Mouse (Mus musculus): ENCODE measurements around the gene Fibcd1. TPM values are rescaled to one million over a fixed set of nuclear protein-coding genes. Genes with fewer than 3 reads are reported as not detected.

Gene Fibcd1
- polyA plus RNA-seq, 1 experiment from 2014 or later, result not detected

- Histone ChIP-seq H3K4me2 (no peak overlapping the region), H3K4me1 (replicated peaks) (0 out of 2 replicates have a peak, but pooled peaks cover 2% of the 10 kb centered on the region), H3K36me3 (replicated peaks) (peaks cover 82% of the 10 kb centered on the region), H3K4me3 (replicated peaks) (no peak overlapping the region), H3K27me3 (no peaks in the 10 kb centered on the region), H3K27ac (replicated peaks) (no peak overlapping the region), H3K9me3 (replicated peaks) (no peaks in the 10 kb centered on the region), H3K9ac (no peak overlapping the region)
- no peak for ATAC-seq (ENCODE audit: insufficient read depth)
- WGBS (ENCODE audit: insufficient replicate concordance), result 71% methylated on average over 3 of the region's 3 CpGs
These were observed 57.6 kb downstream of the Fibcd1 start for GRCm38 (mm10) chr2:31788227-31788626.

- no peak for ATAC-seq (ENCODE audit: insufficient read depth)
- H3K9me3 ChIP-seq (replicated peaks), result no peaks in the 10 kb centered on the region
- no peak overlapping the region for H3K4me2 ChIP-seq
- WGBS (ENCODE audit: insufficient replicate concordance), result 19% methylated on average over 7 of the region's 7 CpGs
- no peak overlapping the region for H3K9ac ChIP-seq
- no peaks in the 10 kb centered on the region for H3K27me3 ChIP-seq
- H3K4me3 ChIP-seq (replicated peaks), result no peak overlapping the region
- 0 out of 2 replicates have a peak, but pooled peaks cover 2% of the 10 kb centered on the region for H3K4me1 ChIP-seq (replicated peaks)
- no peak overlapping the region for H3K27ac ChIP-seq (replicated peaks)
- H3K36me3 ChIP-seq (replicated peaks), result peaks cover 74% of the 10 kb centered on the region
These were observed 58.8 kb downstream of the Fibcd1 start for GRCm38 (mm10) chr2:31787029-31787428.

DNA sequence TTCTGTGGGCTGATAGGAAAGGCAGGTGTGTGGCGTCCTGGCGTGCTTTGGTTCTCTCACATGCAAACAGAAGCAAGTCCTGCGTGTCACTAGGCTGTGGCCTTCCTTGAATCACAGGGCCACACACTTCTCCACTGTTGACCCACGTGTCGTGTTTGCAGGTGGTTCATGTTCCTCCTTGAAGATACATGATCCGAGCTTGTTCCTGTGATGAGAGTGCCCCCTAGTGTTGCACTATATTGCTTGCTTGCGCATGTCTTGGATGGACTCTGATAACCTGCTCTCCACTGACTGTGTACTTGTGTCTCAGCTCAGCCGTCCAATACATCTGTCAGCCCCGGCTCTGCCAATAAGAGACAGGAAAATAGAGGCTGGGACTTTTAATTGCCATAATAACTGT, 60.7 kb downstream of the Fibcd1 start:
- H3K9ac ChIP-seq, result no peak overlapping the region
- H3K36me3 ChIP-seq (replicated peaks), result peaks cover 72% of the 10 kb centered on the region
- no peak overlapping the region for H3K27ac ChIP-seq (replicated peaks)
- no peak overlapping the region for H3K4me3 ChIP-seq (replicated peaks)
- H3K9me3 ChIP-seq (replicated peaks), result no peaks in the 10 kb centered on the region
- no peak for ATAC-seq (ENCODE audit: insufficient read depth)
- 0 out of 2 replicates have a peak, but pooled peaks cover 2% of the 10 kb centered on the region for H3K4me1 ChIP-seq (replicated peaks)
- no peaks in the 10 kb centered on the region for H3K27me3 ChIP-seq
- WGBS (ENCODE audit: insufficient replicate concordance), result 35% methylated on average over 9 of the region's 9 CpGs
- H3K4me2 ChIP-seq, result no peak overlapping the region

DNA sequence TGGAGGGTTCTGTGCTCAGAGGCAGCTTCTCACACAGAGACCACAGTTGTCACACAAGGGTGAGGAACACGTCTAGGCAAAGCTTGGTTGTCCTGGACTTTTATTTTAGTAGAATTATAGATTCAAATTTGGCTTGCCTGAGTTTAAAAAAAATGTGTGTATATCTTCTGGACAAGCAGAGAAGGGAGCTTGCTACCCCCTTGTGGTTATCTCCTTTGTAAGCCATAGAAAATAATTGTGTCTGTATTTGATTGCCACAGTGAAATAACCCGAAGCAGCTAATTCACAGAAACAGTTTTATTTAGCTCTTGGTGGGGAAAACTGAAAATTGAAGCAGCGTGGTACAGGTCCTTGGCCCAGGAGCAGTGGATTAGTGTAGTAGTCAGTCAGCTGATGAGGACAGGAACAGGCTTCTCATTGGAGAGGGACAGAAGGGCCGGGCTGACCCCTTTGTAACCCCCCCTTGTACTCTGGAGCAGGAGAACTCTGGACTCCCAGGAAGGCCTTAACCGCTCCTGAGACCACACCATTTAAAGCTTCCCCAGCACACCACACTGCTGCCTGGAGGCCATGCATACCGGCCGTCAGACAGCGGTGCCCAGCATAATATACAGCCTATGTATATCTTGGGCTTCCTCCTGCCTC, 62.7 kb downstream of the Fibcd1 start:
- Histone ChIP-seq H3K27ac (replicated peaks) (no peak overlapping the region), H3K27me3 (no peaks in the 10 kb centered on the region), H3K4me3 (replicated peaks) (no peak overlapping the region), H3K9ac (no peak overlapping the region), H3K4me2 (no peak overlapping the region), H3K9me3 (replicated peaks) (no peaks in the 10 kb centered on the region), H3K36me3 (replicated peaks) (peaks cover 70% of the 10 kb centered on the region), H3K4me1 (replicated peaks) (0 out of 2 replicates have a peak, but pooled peaks cover 2% of the 10 kb centered on the region)
- WGBS (ENCODE audit: insufficient replicate concordance), result 74% methylated on average over 8 of the region's 8 CpGs
- no peak for ATAC-seq (ENCODE audit: insufficient read depth)

GRCm38 (mm10) chr2:31779258-31779657, 66.5 kb downstream of the Fibcd1 start:
- no peak for ATAC-seq (ENCODE audit: insufficient read depth)
- 81% methylated on average over 2 of the region's 2 CpGs for WGBS (ENCODE audit: insufficient replicate concordance)
- H3K4me2 ChIP-seq, result no peak overlapping the region
- H3K4me1 ChIP-seq (replicated peaks), result no peaks in the 10 kb centered on the region
- no peak overlapping the region for H3K27ac ChIP-seq (replicated peaks)
- H3K36me3 ChIP-seq (replicated peaks), result peaks cover 41% of the 10 kb centered on the region
- no peaks in the 10 kb centered on the region for H3K27me3 ChIP-seq
- no peak overlapping the region for H3K4me3 ChIP-seq (replicated peaks)
- no peak overlapping the region for H3K9ac ChIP-seq
- no peaks in the 10 kb centered on the region for H3K9me3 ChIP-seq (replicated peaks)

- H3K27ac ChIP-seq (replicated peaks), result no peak overlapping the region
- no peak overlapping the region for H3K4me2 ChIP-seq
- 80% methylated on average over 3 of the region's 3 CpGs for WGBS (ENCODE audit: insufficient replicate concordance)
- H3K4me1 ChIP-seq (replicated peaks), result peaks cover 15% of the 10 kb centered on the region
- H3K27me3 ChIP-seq, result no peaks in the 10 kb centered on the region
- H3K4me3 ChIP-seq (replicated peaks), result no peak overlapping the region
- no peak for ATAC-seq (ENCODE audit: insufficient read depth)
- no peak overlapping the region for H3K9ac ChIP-seq
- H3K9me3 ChIP-seq (replicated peaks), result no peaks in the 10 kb centered on the region
- peaks cover 25% of the 10 kb centered on the region for H3K36me3 ChIP-seq (replicated peaks)
These were observed 69.3 kb downstream of the Fibcd1 start for GRCm38 (mm10) chr2:31776479-31776878.

DNA sequence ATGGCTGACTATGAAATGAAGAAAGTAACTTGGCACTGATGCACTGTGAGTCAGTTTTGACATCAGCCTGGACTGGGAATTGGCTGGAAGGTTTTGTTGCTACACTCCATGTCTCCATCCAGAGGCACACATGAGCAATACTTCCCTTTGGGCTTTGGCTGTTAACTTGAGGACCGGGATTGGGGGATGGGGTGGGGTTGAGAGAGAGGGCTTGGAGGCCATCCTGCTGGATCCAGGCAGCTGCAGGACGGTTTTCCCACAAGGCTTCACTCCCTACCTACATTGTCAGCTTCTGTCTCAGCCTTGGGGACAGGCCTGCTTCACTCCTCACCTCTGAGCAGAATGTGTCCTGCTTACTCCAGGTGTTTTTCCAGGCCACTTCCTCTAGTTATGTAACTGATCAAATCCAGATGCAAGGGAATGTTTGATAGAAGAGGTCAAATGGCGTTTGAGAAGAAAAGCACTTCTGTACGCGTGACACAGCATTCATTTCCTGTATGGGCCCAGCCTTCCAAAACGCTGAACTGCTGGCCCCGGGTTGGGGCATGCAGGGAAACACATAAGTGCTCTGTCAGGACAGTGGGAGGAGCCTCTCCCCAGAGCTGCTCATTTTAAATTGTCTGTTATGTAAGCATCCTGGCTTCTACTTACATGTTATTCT, 74.9 kb downstream of the Fibcd1 start:
- no peaks in the 10 kb centered on the region for H3K27me3 ChIP-seq
- no peak overlapping the region for H3K9ac ChIP-seq
- H3K9me3 ChIP-seq (replicated peaks), result no peaks in the 10 kb centered on the region
- peaks cover 55% of the 10 kb centered on the region for H3K4me1 ChIP-seq (replicated peaks)
- H3K4me3 ChIP-seq (replicated peaks), result no peak overlapping the region
- ATAC-seq (ENCODE audit: insufficient read depth), result peak; percentile 67; the same call in 1 of the 2 replicates
- WGBS (ENCODE audit: insufficient replicate concordance), result 14% methylated on average over 7 of the region's 7 CpGs
- H3K4me2 ChIP-seq, result no peak overlapping the region
- H3K36me3 ChIP-seq (replicated peaks), result no peaks in the 10 kb centered on the region
- peak overlapping the region; percentile 59 for H3K27ac ChIP-seq (replicated peaks)

DNA sequence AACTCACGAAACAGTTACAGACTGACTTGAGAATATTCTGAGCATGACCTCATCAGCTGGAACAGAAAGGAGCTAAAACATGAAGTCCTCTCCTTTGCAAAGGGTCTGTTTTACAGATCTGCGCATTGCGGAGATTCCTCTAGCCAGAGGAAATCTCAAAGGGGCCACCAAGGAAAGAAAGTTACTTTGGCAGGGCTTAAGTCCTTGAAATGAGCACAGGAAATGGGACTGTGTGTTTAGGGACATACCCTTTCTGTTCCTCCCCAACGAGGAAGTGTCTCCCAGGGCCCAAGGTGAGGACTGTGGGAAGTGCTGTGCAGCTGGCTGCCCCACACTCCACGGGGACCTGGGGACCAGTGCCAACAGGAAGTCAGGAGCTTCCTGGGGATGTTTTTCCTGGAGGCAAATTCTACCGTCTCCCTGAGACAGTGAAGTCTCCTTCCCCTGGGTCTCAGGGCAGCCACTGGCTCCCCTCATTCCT, 76.1 kb downstream of the Fibcd1 start:
- Histone ChIP-seq H3K4me2 (peak overlapping the region; percentile 30; the same call in 1 of the 2 replicates), H3K4me3 (replicated peaks) (no peak overlapping the region), H3K9me3 (replicated peaks) (no peaks in the 10 kb centered on the region), H3K27ac (replicated peaks) (peak overlapping the region; percentile 25; the same call in 1 of the 2 replicates), H3K27me3 (no peaks in the 10 kb centered on the region), H3K9ac (no peak overlapping the region), H3K4me1 (replicated peaks) (peaks cover 64% of the 10 kb centered on the region), H3K36me3 (replicated peaks) (no peaks in the 10 kb centered on the region)
- 0 out of 2 replicates have a peak, but pooled peaks have one; percentile 28 for ATAC-seq (ENCODE audit: insufficient read depth)
- WGBS (ENCODE audit: insufficient replicate concordance), result 31% methylated on average over 6 of the region's 6 CpGs

DNA sequence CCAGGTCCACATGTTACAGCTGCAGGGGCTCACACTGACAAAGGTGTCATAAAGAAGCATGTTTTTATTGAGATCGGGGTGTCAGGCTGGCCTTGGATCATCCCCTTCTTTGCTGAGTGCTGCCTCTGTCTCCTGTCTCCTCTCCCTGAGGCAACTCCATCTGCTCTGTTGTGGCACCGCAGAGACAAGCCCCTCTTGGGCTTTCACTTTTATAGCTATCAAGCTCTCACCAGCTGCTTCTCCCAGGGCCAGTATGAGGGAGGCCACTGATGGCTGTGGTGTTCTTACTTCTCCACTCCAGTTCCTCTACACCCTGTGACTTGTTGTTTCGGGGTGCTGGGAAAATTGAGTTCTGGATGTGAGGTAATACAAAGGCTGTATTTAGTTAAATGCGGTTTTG, 76.7 kb downstream of the Fibcd1 start:
- Histone ChIP-seq H3K4me2 (peak overlapping the region; percentile 30), H3K27me3 (no peaks in the 10 kb centered on the region), H3K36me3 (replicated peaks) (no peaks in the 10 kb centered on the region), H3K4me1 (replicated peaks) (peaks cover 64% of the 10 kb centered on the region), H3K9me3 (replicated peaks) (no peaks in the 10 kb centered on the region), H3K9ac (0 out of 2 replicates have a peak overlapping the region, but pooled peaks have one; percentile 2), H3K4me3 (replicated peaks) (no peak overlapping the region), H3K27ac (replicated peaks) (peak overlapping the region; percentile 25; the same call in 1 of the 2 replicates)
- ATAC-seq (ENCODE audit: insufficient read depth), result no peak
- WGBS (ENCODE audit: insufficient replicate concordance), result 21% methylated on average over 4 of the region's 4 CpGs

DNA sequence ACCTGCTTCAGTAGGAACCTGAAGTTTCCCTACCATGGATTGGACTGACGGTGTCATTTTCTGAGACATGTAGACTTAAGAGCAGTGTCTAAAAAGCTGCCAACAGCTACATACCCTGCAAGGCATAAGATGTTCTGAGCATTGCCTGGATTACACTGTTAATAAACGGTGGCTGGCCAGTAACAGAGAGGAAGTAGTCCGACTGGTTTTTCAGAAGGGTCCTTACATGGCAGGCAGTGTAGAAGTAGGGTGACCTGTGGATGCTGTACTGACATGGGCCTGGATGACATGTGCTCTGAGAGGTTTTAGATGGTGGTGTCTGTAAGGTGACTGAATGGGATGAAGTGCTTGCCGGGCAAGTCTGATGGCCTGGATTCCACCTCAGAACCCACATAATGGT, 78.0 kb downstream of the Fibcd1 start:
- ATAC-seq (ENCODE audit: insufficient read depth), result no peak
- H3K4me2 ChIP-seq, result no peak overlapping the region
- 62% methylated on average over 4 of the region's 4 CpGs for WGBS (ENCODE audit: insufficient replicate concordance)
- no peak overlapping the region for H3K27ac ChIP-seq (replicated peaks)
- no peaks in the 10 kb centered on the region for H3K9me3 ChIP-seq (replicated peaks)
- H3K4me3 ChIP-seq (replicated peaks), result no peak overlapping the region
- H3K27me3 ChIP-seq, result no peaks in the 10 kb centered on the region
- peaks cover 70% of the 10 kb centered on the region for H3K4me1 ChIP-seq (replicated peaks)
- H3K36me3 ChIP-seq (replicated peaks), result no peaks in the 10 kb centered on the region
- H3K9ac ChIP-seq, result no peak overlapping the region

DNA sequence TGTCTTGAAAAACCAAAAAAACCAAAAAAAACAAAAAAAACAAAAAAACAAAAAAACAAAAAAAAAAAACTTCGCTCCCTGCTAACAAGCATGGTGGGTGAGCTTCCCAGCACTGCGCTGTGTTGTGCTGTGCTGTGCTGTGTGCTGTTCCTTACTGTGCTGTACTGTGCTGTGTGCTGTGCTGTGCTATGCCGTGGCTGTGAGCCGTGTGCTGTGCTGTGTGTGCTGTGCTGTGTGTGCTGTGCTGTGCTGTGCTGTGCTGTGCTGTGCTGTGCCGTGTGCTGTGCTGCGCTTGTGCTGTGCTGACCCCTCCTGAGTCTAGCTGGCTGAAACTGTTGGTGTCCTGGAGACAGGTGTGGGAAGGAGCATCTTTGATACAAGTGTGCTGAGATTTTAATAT, 78.7 kb downstream of the Fibcd1 start:
- peaks cover 70% of the 10 kb centered on the region for H3K4me1 ChIP-seq (replicated peaks)
- no peaks in the 10 kb centered on the region for H3K9me3 ChIP-seq (replicated peaks)
- H3K36me3 ChIP-seq (replicated peaks), result no peaks in the 10 kb centered on the region
- H3K4me3 ChIP-seq (replicated peaks), result no peak overlapping the region
- no peak overlapping the region for H3K27ac ChIP-seq (replicated peaks)
- no peaks in the 10 kb centered on the region for H3K27me3 ChIP-seq
- WGBS (ENCODE audit: insufficient replicate concordance), result 83% methylated on average over 6 of the region's 6 CpGs
- H3K4me2 ChIP-seq, result no peak overlapping the region
- H3K9ac ChIP-seq, result no peak overlapping the region
- no peak for ATAC-seq (ENCODE audit: insufficient read depth)

Measured in liver, embryonic 15.5 days (tissue).